Mouse (Mus musculus): ENCODE results near the gene Exd2. TPM values are rescaled to one million over a fixed set of nuclear protein-coding genes. Genes with fewer than 3 reads are reported as not detected.
A peak's percentile ranks its signal among the peaks of the same experiment; 100 is the strongest.
"Not testable (repeated sequence)": the region's sequence is repeated elsewhere in the genome, so short reads cannot be mapped to it uniquely, and the experiment has no call there.

Exd2 gene
- total RNA-seq, 2 experiments from 2014 or later = 35.0 to 46.8 TPM

DNA sequence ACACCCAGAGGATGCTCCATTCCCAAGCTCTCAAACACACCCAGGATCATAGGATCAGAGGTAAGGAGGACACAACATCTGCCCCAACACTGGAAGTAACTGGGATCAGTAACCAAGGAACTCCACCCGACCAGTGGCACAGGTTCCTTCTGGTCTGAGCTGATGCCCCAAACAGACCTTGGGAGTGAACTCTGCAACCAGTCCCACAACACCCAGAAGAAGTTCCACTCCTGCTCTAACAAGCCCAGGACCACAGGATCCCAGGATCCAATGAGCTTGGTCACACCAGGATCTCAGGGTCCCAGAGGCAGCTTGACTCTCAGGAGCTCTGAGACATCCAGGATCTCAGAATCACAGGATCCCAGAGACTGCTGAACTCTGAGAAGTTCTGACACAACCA, 9.4 kb upstream of the Exd2 start:
- intact Hi-C loops (cut with DNase I) = no loop called here
- DNase-seq = no peak
- no peak for TF ChIP-seq CTCF (IDR thresholded peaks at IDR 0.05)
- H3K27ac ChIP-seq = no peak overlapping the region
- H3K4me3 ChIP-seq = no peak overlapping the region

DNA sequence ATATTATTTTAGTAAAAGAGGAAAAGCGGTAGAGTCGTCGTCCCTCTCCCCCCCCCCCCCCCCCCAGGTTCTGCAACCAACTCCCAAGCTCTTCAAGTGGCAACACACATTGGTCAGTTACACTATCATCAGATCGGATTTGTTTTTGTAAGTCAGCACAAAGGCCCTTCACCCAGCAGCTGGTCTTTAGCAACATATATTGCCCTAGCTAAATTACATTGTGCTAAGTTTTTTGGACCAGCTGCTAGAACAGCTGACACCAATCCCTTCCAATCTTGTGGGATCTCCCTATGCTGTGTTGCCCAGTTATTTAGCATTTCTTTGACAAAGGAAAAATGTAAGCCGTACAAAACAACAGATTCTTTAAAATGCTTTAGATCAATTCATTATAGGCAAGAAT, 4.9 kb upstream of the Exd2 start:
- Histone ChIP-seq H3K27ac (no peak overlapping the region), H3K4me3 (no peak overlapping the region)
- no peak for DNase-seq
- intact Hi-C loops (cut with DNase I) = no loop called here
- no peak for TF ChIP-seq CTCF (IDR thresholded peaks at IDR 0.05)

DNA sequence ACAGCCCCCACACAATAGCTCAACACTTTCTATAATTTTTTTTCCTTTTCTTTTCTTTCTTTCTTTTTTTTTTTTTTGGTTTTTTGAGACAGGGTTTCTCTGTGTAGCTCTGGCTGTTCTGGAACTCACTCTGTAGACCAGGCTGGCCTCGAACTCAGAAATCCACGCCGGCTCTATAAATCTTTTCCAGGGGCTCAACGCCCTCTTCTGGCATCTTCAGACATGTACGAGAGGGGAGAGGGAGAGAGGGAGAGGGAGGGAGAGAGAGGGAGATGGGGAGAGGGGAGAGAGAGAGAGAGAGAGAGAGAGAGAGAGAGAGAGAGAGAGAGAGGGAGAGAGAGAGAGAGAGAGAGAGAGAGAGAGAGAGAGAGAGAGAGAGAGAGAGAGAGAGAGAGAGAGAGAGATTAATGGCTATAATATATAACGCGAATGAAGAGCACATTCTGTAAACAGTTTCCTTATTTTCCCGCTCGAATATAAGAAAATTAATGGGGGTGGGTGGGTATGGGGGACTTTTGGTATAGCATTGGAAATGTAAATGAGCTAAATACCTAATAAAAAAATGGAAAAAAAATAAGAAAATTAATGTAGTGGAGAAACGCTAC, 501 bp upstream of the Exd2 start:
- not testable (repeated sequence) for DNase-seq
- intact Hi-C loops (cut with DNase I) = loop anchor here (2.0 to 10.0 kb wide), 2 partner anchors 26 to 182 kb away; partner anchors contain the start of genes Dcaf5, Erh and Slc39a9
- Histone ChIP-seq H3K27ac (peak overlapping the region; percentile 97), H3K4me3 (peak overlapping the region; percentile 97)

DNA sequence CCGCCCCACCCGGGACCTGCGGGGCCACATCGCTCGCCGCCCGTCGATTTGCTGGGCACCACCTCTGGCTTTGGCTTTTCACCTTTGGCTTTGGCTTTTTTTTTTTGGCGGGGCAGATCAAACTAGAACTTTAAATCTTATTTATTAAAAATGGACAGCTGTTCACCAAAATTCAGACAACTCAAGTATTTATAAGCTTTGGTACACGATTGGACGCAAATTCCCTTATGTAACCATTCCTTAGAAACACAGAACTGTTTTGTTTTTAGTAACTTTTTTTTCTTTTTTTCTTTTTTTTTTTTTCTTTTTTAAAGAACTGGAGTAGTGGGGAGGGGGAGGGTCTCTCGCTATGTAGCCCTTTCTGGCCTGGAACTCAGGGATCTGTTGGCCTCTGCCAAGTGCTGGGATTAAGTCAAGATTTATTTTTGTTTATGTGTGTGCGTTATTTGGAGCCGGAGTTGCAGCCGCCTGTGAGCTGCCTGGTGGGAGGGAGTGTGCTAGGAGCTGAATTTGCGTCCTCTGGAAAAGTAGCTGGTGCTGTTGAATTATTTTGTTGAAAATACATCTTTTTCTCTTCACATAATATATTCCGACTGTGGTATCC, 873 bp downstream of the Exd2 start:
- intact Hi-C loops (cut with DNase I) = loop anchor here (2.0 to 10.0 kb wide), 2 partner anchors 27 to 181 kb away; partner anchors contain the start of genes Dcaf5, Erh and Slc39a9
- DNase-seq = peak; percentile 58
- Histone ChIP-seq H3K4me3 (peak overlapping the region; percentile 97), H3K27ac (peak overlapping the region; percentile 97)
- TF ChIP-seq CTCF (IDR thresholded peaks at IDR 0.05) = no peak

DNA sequence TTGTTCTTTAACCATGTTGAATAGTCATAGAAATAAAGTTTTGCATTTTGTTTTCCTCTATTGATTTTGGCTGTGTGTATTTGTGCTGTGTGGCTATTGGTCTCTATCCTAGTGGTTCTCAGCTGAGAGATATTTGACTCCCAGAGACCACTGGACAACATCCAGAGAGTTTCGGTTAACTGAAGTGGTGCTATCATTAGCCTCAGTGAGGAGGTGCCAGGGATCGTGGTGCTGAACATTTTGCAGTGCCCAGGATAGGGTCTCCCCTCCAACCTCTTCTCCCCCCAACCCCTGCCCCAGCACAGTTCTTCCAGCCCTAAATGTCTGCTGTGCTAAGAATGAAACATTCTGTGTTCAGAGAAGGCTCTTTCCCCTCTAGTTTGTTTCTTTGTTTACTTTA, 7.3 kb downstream of the Exd2 start:
- peak; percentile 70 for DNase-seq
- Histone ChIP-seq H3K27ac (peak overlapping the region; percentile 87), H3K4me3 (no peak overlapping the region)
- TF ChIP-seq CTCF (IDR thresholded peaks at IDR 0.05) = no peak
- intact Hi-C loops (cut with DNase I) = no loop called here

DNA sequence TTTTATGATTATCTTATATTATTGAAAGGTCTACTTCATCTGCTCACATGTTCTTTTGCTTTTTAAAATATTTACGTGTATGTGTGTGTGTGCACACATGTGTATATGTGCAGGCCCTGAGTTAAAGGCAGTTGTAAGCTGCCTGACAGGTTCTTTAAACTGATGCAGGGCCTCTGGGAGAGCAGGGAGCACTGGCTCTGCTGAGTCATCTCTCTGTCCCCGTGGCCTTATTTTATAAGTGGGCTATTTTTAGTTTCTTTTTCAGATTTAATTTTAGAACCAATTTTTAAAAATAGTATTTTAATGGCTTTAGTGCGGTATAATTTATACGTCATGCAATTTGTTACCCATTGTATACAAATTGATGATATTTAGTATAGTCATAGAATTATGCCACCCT, 9.0 kb downstream of the Exd2 start:
- Histone ChIP-seq H3K4me3 (no peak overlapping the region), H3K27ac (peak overlapping the region; percentile 87)
- intact Hi-C loops (cut with DNase I) = no loop called here
- peak; percentile 50 for DNase-seq
- TF ChIP-seq CTCF (IDR thresholded peaks at IDR 0.05) = no peak

DNA sequence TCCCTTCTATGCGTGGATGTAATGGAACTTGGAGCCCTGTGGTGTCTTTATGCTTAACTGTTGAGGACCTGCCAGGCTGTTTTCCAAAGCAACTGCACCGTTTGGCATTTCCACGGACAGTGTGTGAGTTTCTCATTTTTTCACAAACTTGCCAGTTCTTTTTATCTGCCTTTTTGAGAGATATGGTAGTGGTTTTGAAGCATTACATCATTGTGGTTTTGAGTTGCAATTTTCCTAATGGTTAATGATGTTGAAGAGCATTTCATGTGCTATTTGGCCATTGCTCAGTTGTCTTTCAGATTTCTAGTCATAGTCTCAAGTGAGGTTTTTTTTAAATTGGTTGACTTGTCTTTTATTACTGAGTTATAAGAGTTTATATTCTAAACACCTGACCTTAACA, 10.8 kb downstream of the Exd2 start:
- Histone ChIP-seq H3K4me3 (no peak overlapping the region), H3K27ac (peak overlapping the region; percentile 61; the same call in 1 of the 2 replicates)
- TF ChIP-seq CTCF (IDR thresholded peaks at IDR 0.05) = no peak
- DNase-seq = no peak
- intact Hi-C loops (cut with DNase I) = no loop called here

DNA sequence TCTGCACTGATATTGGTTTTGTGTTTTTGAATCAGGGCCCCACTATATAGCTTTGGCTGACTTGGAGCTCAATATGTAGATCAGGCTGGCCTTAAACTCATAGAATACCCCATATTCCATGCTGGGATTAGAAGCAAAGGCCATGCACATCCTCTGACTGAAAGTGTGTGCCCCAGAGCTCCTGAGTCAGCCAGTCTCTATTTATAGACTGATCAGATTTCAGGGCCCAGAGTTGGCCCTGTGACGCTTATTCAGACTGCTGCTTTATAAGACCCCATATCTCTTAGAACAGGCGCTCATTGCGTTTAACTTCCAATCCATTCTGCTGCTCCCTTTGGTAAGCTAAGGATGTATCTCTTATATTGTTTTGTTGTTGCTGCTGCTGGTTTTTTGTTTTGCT, 17.1 kb downstream of the Exd2 start:
- Histone ChIP-seq H3K4me3 (peak overlapping the region; percentile 79), H3K27ac (peak overlapping the region; percentile 95)
- peak; percentile 44 for DNase-seq
- no peak for TF ChIP-seq CTCF (IDR thresholded peaks at IDR 0.05)
- intact Hi-C loops (cut with DNase I) = no loop called here

DNA sequence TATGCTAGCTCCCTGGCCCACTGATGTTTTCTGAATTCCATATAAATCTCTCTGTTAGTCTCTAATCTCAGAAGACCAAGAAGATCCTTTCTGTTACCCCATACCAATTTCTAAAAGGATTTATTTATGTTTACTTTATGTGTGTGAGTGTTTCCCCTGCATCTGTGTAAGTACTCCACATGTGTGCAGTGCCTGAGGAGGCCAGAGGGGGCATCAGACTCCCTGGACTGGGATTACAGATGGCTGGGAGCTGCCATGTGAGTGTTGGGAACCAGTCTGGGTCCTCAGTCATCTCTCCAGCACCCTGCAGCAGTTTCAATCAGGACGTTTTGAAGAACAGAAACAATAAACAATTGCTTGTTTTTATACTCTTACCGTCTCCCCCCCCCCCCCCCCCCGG, 20.5 kb downstream of the Exd2 start:
- peak overlapping the region; percentile 29; the same call in 1 of the 2 replicates for H3K27ac ChIP-seq
- TF ChIP-seq CTCF (IDR thresholded peaks at IDR 0.05) = peak; percentile 22; the same call in 1 of the 2 replicates
- intact Hi-C loops (cut with DNase I) = no loop called here
- H3K4me3 ChIP-seq = peak overlapping the region; percentile 7; the same call in 1 of the 2 replicates
- no peak for DNase-seq

DNA sequence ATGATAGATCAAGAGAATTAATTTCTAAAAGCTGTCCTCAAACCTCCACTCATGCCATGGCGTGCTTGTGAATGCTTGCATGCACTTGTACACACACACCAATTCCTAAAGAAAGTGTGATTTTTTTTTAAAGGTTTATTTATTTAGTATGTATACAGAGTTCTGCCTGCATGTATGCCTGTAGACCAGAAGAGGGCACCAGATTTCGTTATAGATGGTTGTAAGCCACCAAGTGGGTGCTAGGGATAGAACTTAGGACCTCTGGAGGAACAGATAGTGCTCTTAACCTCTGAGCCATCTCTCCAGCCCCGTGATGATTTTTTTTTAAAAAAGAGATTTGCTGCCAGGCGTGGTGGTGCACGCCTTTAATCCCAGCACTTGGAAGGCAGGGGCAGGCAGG, 30.4 kb downstream of the Exd2 start:
- Histone ChIP-seq H3K27ac (no peak overlapping the region), H3K4me3 (no peak overlapping the region)
- DNase-seq = no peak
- peak; percentile 26; the same call in 1 of the 2 replicates for TF ChIP-seq CTCF (IDR thresholded peaks at IDR 0.05)
- intact Hi-C loops (cut with DNase I) = loop anchor here (10.0 kb wide), 1 partner anchor 231 kb away; no protein-coding TSS in a partner anchor

DNA sequence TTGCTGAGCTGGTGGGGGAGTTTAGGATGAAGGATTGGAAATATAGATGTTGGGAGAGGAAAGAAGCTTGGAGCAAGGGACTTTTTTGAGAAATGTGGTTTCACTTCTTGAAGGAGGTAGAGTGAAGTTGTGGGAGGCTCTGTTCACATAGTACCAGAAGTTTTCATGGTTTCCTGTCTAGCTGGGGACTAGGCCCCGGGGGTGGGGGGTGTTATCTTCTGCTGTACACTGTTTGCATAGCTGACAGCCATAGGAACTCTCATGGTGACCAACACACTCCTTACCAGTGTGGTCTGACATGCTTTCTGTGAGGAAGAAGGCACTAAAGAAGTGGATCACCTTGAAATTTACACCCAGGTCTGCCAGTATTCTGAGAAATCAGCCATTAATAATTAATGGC, 32.8 kb downstream of the Exd2 start:
- no peak overlapping the region for H3K27ac ChIP-seq
- DNase-seq = no peak
- intact Hi-C loops (cut with DNase I) = loop anchor here (10.0 kb wide), 1 partner anchor 229 kb away; no protein-coding TSS in a partner anchor
- TF ChIP-seq CTCF (IDR thresholded peaks at IDR 0.05) = no peak
- no peak overlapping the region for H3K4me3 ChIP-seq

DNA sequence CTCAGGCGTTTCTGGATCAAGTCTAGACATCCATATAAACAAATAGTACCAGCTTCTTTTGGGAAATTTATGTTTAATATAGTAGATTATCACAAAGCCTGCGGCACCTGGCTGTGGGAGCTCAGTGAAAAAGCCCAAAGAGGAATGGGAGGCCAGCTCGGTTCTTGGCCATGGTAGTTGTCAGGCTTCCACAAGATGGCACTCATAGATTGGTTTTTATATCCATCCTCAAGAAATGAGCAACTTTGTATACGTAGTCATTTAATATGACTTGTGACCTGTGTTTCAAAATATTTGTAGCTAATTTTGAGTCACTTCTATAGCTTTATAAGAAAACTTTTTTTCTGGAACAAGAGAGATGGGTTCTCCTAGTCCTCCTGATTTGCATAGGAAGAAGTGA, 35.5 kb downstream of the Exd2 start:
- peak; percentile 44 for TF ChIP-seq CTCF (IDR thresholded peaks at IDR 0.05)
- no peak for DNase-seq
- intact Hi-C loops (cut with DNase I) = loop anchor here (10.0 kb wide), 1 partner anchor 226 kb away; no protein-coding TSS in a partner anchor
- no peak overlapping the region for H3K27ac ChIP-seq
- H3K4me3 ChIP-seq = no peak overlapping the region

DNA sequence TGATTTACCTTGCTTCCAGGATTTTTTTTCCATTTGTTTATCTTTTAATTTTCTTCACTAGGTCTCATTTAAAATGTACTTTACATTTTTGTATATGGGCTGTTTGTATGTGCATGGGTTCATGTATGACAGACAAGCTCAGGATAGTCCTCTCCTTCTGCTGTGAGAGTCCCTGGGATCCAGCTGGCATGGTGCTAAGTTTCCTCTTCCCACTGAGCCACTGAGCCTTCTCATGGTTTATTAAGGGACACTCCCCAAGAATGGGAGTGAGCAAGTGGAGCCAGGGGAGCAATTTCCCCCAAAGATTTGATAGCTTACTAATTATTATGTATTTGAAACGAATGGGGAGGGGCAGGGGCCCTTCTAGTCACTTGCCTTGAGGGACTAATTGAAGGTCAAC, 37.6 kb downstream of the Exd2 start:
- DNase-seq = peak; percentile 40
- H3K27ac ChIP-seq = no peak overlapping the region
- H3K4me3 ChIP-seq = no peak overlapping the region
- intact Hi-C loops (cut with DNase I) = no loop called here
- TF ChIP-seq CTCF (IDR thresholded peaks at IDR 0.05) = no peak

Measured in gastrocnemius, adult 2 months (tissue).